Mouse (Mus musculus) heart, embryonic 14.5 days (tissue): ENCODE data around the gene Gsto2. TPM values are rescaled to one million over a fixed set of nuclear protein-coding genes. Genes with fewer than 3 reads are reported as not detected.

ENCODE experiments used
- ATAC-seq: fragments of 200-750 bp; cut with Nextera tagmentation; 2 replicates; pipeline ENCODE4 v1.8.0; 2017; ENCODE audit warnings: low read depth, moderate TSS enrichment; ENCODE audit not compliant: insufficient number of reproducible peaks, insufficient read depth, low FRiP score
- H3K27ac ChIP-seq, 2 experiments: fragments of 200-500 bp in 1 of 2; fragments of 300-500 bp in 1 of 2; sonication (generic) in 1 of 2; replicated peaks in 1 of 2; 2 replicates each; pipeline ENCODE4 v1.5.1; 2012 to 2014; ENCODE audit warnings: low read depth in 2 of 2, low read length in 2 of 2, control low read depth in 1 of 2, mild to moderate bottlenecking in 1 of 2, mixed read lengths in 1 of 2; ENCODE audit not compliant: control insufficient read depth in 1 of 2, insufficient read depth in 1 of 2
- H3K27me3 ChIP-seq: fragments of 300-500 bp; sonication (generic); 2 replicates; pipeline ENCODE4 v1.6.1; 2014; ENCODE audit warnings: mild to moderate bottlenecking, low read length, control low read depth; ENCODE audit not compliant: control insufficient read depth, insufficient read depth
- H3K36me3 ChIP-seq: fragments of 300-500 bp; sonication (generic); 2 replicates; pipeline ENCODE4 v1.6.1; 2014; ENCODE audit warnings: mild to moderate bottlenecking, control low read depth, low read length, mixed read lengths; ENCODE audit not compliant: control insufficient read depth, insufficient read depth
- H3K4me1 ChIP-seq, 2 experiments: fragments of 200-500 bp in 1 of 2; fragments of 300-500 bp in 1 of 2; sonication (generic) in 1 of 2; 2 replicates each; pipeline ENCODE4 v1.6.1; 2012 to 2014; ENCODE audit warnings: low read length in 2 of 2, control low read depth in 1 of 2, mixed read lengths in 1 of 2; ENCODE audit not compliant: control insufficient read depth in 2 of 2, insufficient read depth in 2 of 2
- H3K4me2 ChIP-seq: fragments of 300-500 bp; sonication (generic); 2 replicates; pipeline ENCODE4 v1.6.1; 2014; ENCODE audit warnings: mild to moderate bottlenecking, low read length
- H3K4me3 ChIP-seq, 2 experiments: fragments of 200-500 bp in 1 of 2; fragments of 300-500 bp in 1 of 2; sonication (generic) in 1 of 2; 2 replicates each; pipeline ENCODE4 v1.5.1; 2012 to 2014; ENCODE audit warnings: low read length in 2 of 2, mild to moderate bottlenecking in 2 of 2, control low read depth in 1 of 2, low read depth in 1 of 2, moderate library complexity in 1 of 2; ENCODE audit not compliant: control insufficient read depth in 1 of 2, insufficient read depth in 1 of 2
- H3K9ac ChIP-seq: fragments of 300-500 bp; sonication (generic); 2 replicates; pipeline ENCODE4 v1.6.1; 2014; ENCODE audit warnings: mild to moderate bottlenecking, low read length
- H3K9me3 ChIP-seq: fragments of 300-500 bp; sonication (generic); 2 replicates; pipeline ENCODE4 v1.6.1; 2016; ENCODE audit warnings: low read length, control low read depth; ENCODE audit not compliant: control insufficient read depth
- WGBS: fragments of 180-500 bp; shearing (Covaris S2); extraction: QIAGEN DNeasy Blood & Tissue Kit; methylation state at CpG from one replicate; pipeline ENCODE4 v1.1.7; 2014; 5-methylcytosine and 5-hydroxymethylcytosine counted together
- polyA plus RNA-seq: library from polyadenylated mRNA; unstranded; fragments of >200 nt; fragmentation: Nextera tagmentation; extraction: Ambion mirVana; gene quantifications from 2 replicates; pipeline ENCODE4 v1.2.1, GENCODE M21; 2014

Gene Gsto2
- polyA plus RNA-seq, 1 experiment from 2014 or later, result 2.3 TPM

GRCm38 (mm10) chr19:47893092-47893491 lies 27.8 kb downstream of the Gsto2 start:
- Histone ChIP-seq H3K4me1 (peaks cover 25 to 28% of the 10 kb centered on the region in 2 experiments), H3K36me3 (peaks cover 52% of the 10 kb centered on the region), H3K9ac (no peak overlapping the region), H3K4me2 (no peak overlapping the region), H3K9me3 (no peaks in the 10 kb centered on the region), H3K4me3 (no peak overlapping the region), H3K27ac (0 out of 4 replicates have a peak overlapping the region, but pooled peaks of 1 of the 2 experiments have one; percentile 1), H3K27me3 (no peaks in the 10 kb centered on the region)
- no peak for ATAC-seq
- 88% methylated on average over 6 of the region's 6 CpGs for WGBS

GRCm38 (mm10) chr19:47898472-47899079 lies 33.2 kb downstream of the Gsto2 start:
- no peak overlapping the region for H3K9ac ChIP-seq
- H3K4me2 ChIP-seq, result no peak overlapping the region
- H3K4me3 ChIP-seq, result no peak overlapping the region
- H3K9me3 ChIP-seq, result no peaks in the 10 kb centered on the region
- 76% methylated on average over 8 of the region's 8 CpGs for WGBS
- peaks cover 55% of the 10 kb centered on the region for H3K36me3 ChIP-seq
- peaks cover 28 to 40% of the 10 kb centered on the region in 2 experiments for H3K4me1 ChIP-seq
- H3K27me3 ChIP-seq, result no peaks in the 10 kb centered on the region
- no peak for ATAC-seq
- no peak overlapping the region for H3K27ac ChIP-seq

GRCm38 (mm10) chr19:47900012-47900411 lies 34.7 kb downstream of the Gsto2 start:
- H3K4me1 ChIP-seq, result peaks cover 29 to 43% of the 10 kb centered on the region in 2 experiments
- no peak for ATAC-seq
- H3K4me2 ChIP-seq, result no peak overlapping the region
- H3K4me3 ChIP-seq, result no peak overlapping the region
- H3K9me3 ChIP-seq, result no peaks in the 10 kb centered on the region
- H3K9ac ChIP-seq, result no peak overlapping the region
- H3K27ac ChIP-seq, result no peak overlapping the region
- 63% methylated on average over 6 of the region's 6 CpGs for WGBS
- H3K36me3 ChIP-seq, result peaks cover 47% of the 10 kb centered on the region
- no peaks in the 10 kb centered on the region for H3K27me3 ChIP-seq

GRCm38 (mm10) chr19:47900558-47900957 lies 35.2 kb downstream of the Gsto2 start:
- Histone ChIP-seq H3K27me3 (no peaks in the 10 kb centered on the region), H3K27ac (no peak overlapping the region), H3K4me1 (peaks cover 34 to 48% of the 10 kb centered on the region in 2 experiments), H3K4me2 (no peak overlapping the region), H3K4me3 (no peak overlapping the region), H3K36me3 (peaks cover 41% of the 10 kb centered on the region), H3K9me3 (no peaks in the 10 kb centered on the region), H3K9ac (no peak overlapping the region)
- WGBS, result 81% methylated on average over 10 of the region's 10 CpGs
- ATAC-seq, result no peak

GRCm38 (mm10) chr19:47902316-47903201 lies 37.2 kb downstream of the Gsto2 start:
- peaks cover 37 to 50% of the 10 kb centered on the region in 2 experiments for H3K4me1 ChIP-seq
- ATAC-seq, result peak; percentile 60
- H3K27ac ChIP-seq, result peak overlapping the region; percentile 85 to 91
- H3K4me3 ChIP-seq, result no peak overlapping the region
- peak overlapping the region; percentile 49 for H3K4me2 ChIP-seq
- H3K27me3 ChIP-seq, result no peaks in the 10 kb centered on the region
- no peaks in the 10 kb centered on the region for H3K9me3 ChIP-seq
- H3K9ac ChIP-seq, result peak overlapping the region; percentile 47; the same call in 1 of the 2 replicates
- H3K36me3 ChIP-seq, result peaks cover 23% of the 10 kb centered on the region
- WGBS, result 51% methylated on average over 13 of the region's 13 CpGs

- Histone ChIP-seq H3K4me2 (no peak overlapping the region), H3K4me1 (peaks cover 37 to 52% of the 10 kb centered on the region in 2 experiments), H3K9ac (no peak overlapping the region), H3K9me3 (no peaks in the 10 kb centered on the region), H3K4me3 (no peak overlapping the region), H3K36me3 (peaks cover 18% of the 10 kb centered on the region; the same call in 1 of the 2 replicates), H3K27me3 (no peaks in the 10 kb centered on the region), H3K27ac (peak overlapping the region; percentile 85 to 91; a peak in 3 of 4 replicates)
- 78% methylated on average over 4 of the region's 4 CpGs for WGBS
- no peak for ATAC-seq
Observed at GRCm38 (mm10) chr19:47903679-47904078, 38.3 kb downstream of the Gsto2 start.

GRCm38 (mm10) chr19:47905081-47905480 lies 39.7 kb downstream of the Gsto2 start:
- no peaks in the 10 kb centered on the region for H3K27me3 ChIP-seq
- H3K4me1 ChIP-seq, result peaks cover 48 to 63% of the 10 kb centered on the region in 2 experiments
- H3K4me2 ChIP-seq, result no peak overlapping the region
- WGBS, result 70% methylated on average over 4 of the region's 4 CpGs
- H3K4me3 ChIP-seq, result no peak overlapping the region
- H3K27ac ChIP-seq, result peak overlapping the region in 1 of 2 experiments; percentile 25; a peak in 2 of 4 replicates
- ATAC-seq, result no peak
- H3K9me3 ChIP-seq, result no peaks in the 10 kb centered on the region
- 0 out of 2 replicates have a peak overlapping the region, but pooled peaks have one; percentile 12 for H3K9ac ChIP-seq
- peaks cover 14% of the 10 kb centered on the region; the same call in 1 of the 2 replicates for H3K36me3 ChIP-seq
